19 mouse cellular contexts compared by ENCODE assay signal in the genomic region with DNA sequence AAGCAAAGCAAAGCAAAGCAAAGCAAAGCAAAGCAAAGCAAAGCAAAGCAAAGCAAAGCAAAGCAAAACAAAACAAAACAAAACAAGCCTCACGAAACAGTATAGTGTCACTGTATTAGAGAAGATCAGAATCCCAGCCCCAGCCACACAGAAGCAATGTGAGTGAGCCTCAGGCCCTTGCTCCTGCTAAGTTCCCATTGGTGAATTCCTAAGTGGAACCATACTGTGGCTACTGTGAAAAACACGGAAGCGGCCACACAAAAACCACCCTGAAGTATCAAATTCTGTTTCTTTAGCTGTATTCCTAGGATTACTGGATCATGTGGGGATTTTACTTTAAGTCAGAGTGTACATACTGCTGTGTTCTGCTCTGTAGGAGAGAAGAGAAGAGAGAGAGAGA. TPM values are rescaled to one million over a fixed set of nuclear protein-coding genes. Genes with fewer than 3 reads are reported as not detected.
"Had no signal": no experiment of that assay in that cellular context is flagged by ENCODE, and none has a peak within 500 bp of the region (broad histone marks: within the 10 kb centered on the region; RNA-seq: fewer than 3 reads in every experiment).

No protein-coding gene starts in this region.

- H3K27me3 ChIP-seq: neural tube, embryonic 15.5 days had no signal

- H3K9me3 ChIP-seq: kidney, embryonic 15.5 days; midbrain, embryonic 10.5 days; neural tube, embryonic 15.5 days had no signal

- H3K36me3 ChIP-seq: kidney, embryonic 15.5 days; midbrain, embryonic 10.5 days; neural tube, embryonic 15.5 days had no signal

- H3K9ac ChIP-seq: kidney, embryonic 15.5 days; liver, embryonic 14.5 days; neural tube, embryonic 15.5 days had no signal

- H3K27ac ChIP-seq: kidney, embryonic 15.5 days; liver, embryonic 14.5 days; midbrain, embryonic 10.5 days; neural tube, embryonic 15.5 days had no signal

- H3K4me2 ChIP-seq: kidney, embryonic 15.5 days; neural tube, embryonic 15.5 days had no signal

- DNase-seq: kidney, adult 2 months; kidney, postnatal 14 days; layer of hippocampus, adult 9-11 months; layer of hippocampus, postnatal 36 days; left cerebral cortex, postnatal 4 days; lung, adult 18-20 months; midbrain, embryonic 14.5 days; right cerebral cortex, adult 18-20 months; right cerebral cortex, postnatal 25 days; thymus, postnatal 36 days had no signal

- H3K4me3 ChIP-seq: kidney, embryonic 15.5 days; midbrain, embryonic 10.5 days; myocyte; neural tube, embryonic 15.5 days had no signal

RNA-seq across cellular contexts. Expression of gene Scn1a, which starts 4.4 kb away (rescaled TPM):
- total RNA-seq: liver, adult 2 months; megakaryocyte progenitor cell, adult 5-6 weeks had no signal
- polyA plus RNA-seq: large intestine, adult 2 months; liver, adult 2 months; myocyte; small intestine, adult 2 months had no signal
